Comparison of ENCODE assay signal across 11 mouse cellular contexts in the genomic region with DNA sequence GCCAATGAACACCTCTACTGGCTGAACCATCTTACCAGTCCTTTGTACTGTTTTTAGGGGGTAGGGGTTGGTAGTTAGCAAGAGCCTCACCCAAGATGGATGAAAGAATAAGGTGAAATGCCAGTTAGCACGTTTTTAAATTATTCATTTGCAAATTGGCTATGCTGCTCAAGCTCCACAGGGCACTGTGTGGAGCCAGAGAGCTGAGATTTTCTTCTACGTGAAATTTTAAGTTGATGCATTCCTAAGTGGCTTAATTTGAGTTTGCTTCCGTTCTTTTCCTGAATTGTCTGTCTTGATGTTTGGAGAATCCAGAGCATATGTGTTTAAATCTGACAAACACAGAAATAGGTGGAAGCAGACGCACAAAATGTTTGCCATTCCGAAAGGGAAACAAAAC. TPM values are rescaled to one million over a fixed set of nuclear protein-coding genes. Genes with fewer than 3 reads are reported as not detected.
A peak's percentile ranks its signal among the peaks of the same experiment; 100 is the strongest.
DNase-seq lines count a peak whose midpoint lies in the region; ATAC-seq and TF ChIP-seq lines count a peak whose summit lies in the region.
"Had no signal": no experiment of that assay in that cellular context is flagged by ENCODE, and none has a peak within 500 bp of the region (broad histone marks: within the 10 kb centered on the region; RNA-seq: fewer than 3 reads in every experiment).

No protein-coding gene starts in this region.

- intact Hi-C loops in gastrocnemius, adult 2 months (cut with DNase I), result loop anchor here (5.0 kb wide), 1 partner anchor 408 kb away; a partner anchor contains a TSS
- intact Hi-C loops in left cerebral cortex, postnatal 25 days (cut with DNase I), result loop anchor here (5.0 kb wide), 2 partner anchors 363 to 413 kb away; a partner anchor contains a TSS
- intact Hi-C loops in left cerebral cortex, postnatal 36 days (cut with DNase I), result loop anchor here (10.0 kb wide), 2 partner anchors 360 to 480 kb away; a partner anchor contains a TSS

- no peak for ATAC-seq in Patski
- no peak for ATAC-seq in limb, embryonic 12.5 days (ENCODE audit: insufficient number of reproducible peaks, insufficient read depth, low FRiP score, low TSS enrichment, low read depth)
- ATAC-seq in megakaryocyte, adult 5-6 weeks (ENCODE audit: poor library complexity, severe bottlenecking), result no peak

- H3K4me3 ChIP-seq in gastrocnemius, adult 2 months, result peak overlapping the region; percentile 58
- no peak overlapping the region for H3K4me3 ChIP-seq in limb, embryonic 12.5 days (replicated peaks)
- H3K4me3 ChIP-seq: myocyte had no signal

- peak; percentile 55 for TF ChIP-seq CTCF in gastrocnemius, adult 2 months (IDR thresholded peaks at IDR 0.05)
- TF ChIP-seq CTCF in Patski (IDR thresholded peaks at IDR 0.05), result peak; percentile 72

- WGBS in limb, embryonic 12.5 days, result 57% methylated on average over 5 of the region's 5 CpGs

- POLR2A ChIA-PET in Patski (lab: Charles Lee), result interaction anchor here (1.0 kb wide), 1 partner anchor 83 kb away, joined by 3 read pairs; no protein-coding TSS in a partner anchor

- no peak overlapping the region for H3K9ac ChIP-seq in limb, embryonic 12.5 days (replicated peaks)

- H3K4me2 ChIP-seq in limb, embryonic 12.5 days, result no peak overlapping the region

- H3K27me3 ChIP-seq in Patski, result no peaks in the 10 kb centered on the region
- no peaks in the 10 kb centered on the region for H3K27me3 ChIP-seq in limb, embryonic 12.5 days

- in situ Hi-C loops in Patski (cut with MboI; ENCODE audit: low pct_unique_long_range_greater_than_20kb), result loop anchor here (5.0 kb wide), 3 partner anchors 243 to 408 kb away; a partner anchor contains a TSS

- H3K27ac ChIP-seq in gastrocnemius, adult 2 months, result peak overlapping the region; percentile 82
- H3K27ac ChIP-seq in limb, embryonic 12.5 days, result peak overlapping the region; percentile 73; the same call in 1 of the 2 replicates

- peaks cover 16% of the 10 kb centered on the region for H3K4me1 ChIP-seq in limb, embryonic 12.5 days (replicated peaks)

- no peaks in the 10 kb centered on the region for H3K9me3 ChIP-seq in limb, embryonic 12.5 days

- CTCF ChIA-PET in Patski (lab: Charles Lee), result interaction anchor here (1.0 to 1.7 kb wide), 5 partner anchors 113 to 412 kb away, joined by 3 to 6 read pairs (median 3); no protein-coding TSS in a partner anchor

- DNase-seq in gastrocnemius, adult 2 months, result no peak
- no peak for DNase-seq in gastrocnemius, adult 8-10 months (ENCODE audit: low spot score in 2 of 2)
- peak; percentile 35 to 56 for DNase-seq in left cerebral cortex, postnatal 25 days (ENCODE audit: low spot score in 2 of 2)
- DNase-seq in left cerebral cortex, postnatal 36 days (ENCODE audit: low spot score in 2 of 2), result no peak
- DNase-seq in Patski (ENCODE audit: low read depth, low spot score), result no peak
- no peak for DNase-seq in spleen, adult 18-20 months
- DNase-seq: adrenal gland, postnatal 36 days; heart, postnatal 4 days had no signal

- no peaks in the 10 kb centered on the region for H3K36me3 ChIP-seq in limb, embryonic 12.5 days

RNA-seq across cellular contexts. Expression of a gene that starts 38.6 kb away (rescaled TPM):
- total RNA-seq in gastrocnemius, adult 2 months (2021), result 10 to 100 TPM; 87.2 to 92.8 TPM
- 100 to 1,000 TPM; 101 to 121 (median 108) TPM for total RNA-seq in gastrocnemius, adult 8-10 months (2022)
- total RNA-seq in left cerebral cortex, postnatal 25 days (2021), result 10 to 100 TPM; 69.3 to 76.2 TPM
- total RNA-seq in left cerebral cortex, postnatal 36 days (2021), result 10 to 100 TPM; 63.2 to 70.6 TPM
- 30.7 TPM for polyA plus RNA-seq in Patski (2021)
- polyA plus RNA-seq in limb, embryonic 12.5 days (2016; fragmentation: Nextera tagmentation; extraction: Ambion mirVana), result 51.0 and 51.5 TPM in 2 replicates
- 2.4 and 4.1 TPM in 2 replicates for total RNA-seq in megakaryocyte, adult 5-6 weeks (2015)
- 10.8 and 12.4 TPM in 2 replicates for total RNA-seq in megakaryocyte, adult 5-6 weeks (2017)

Comparison
In these comparisons a context has a peak if more than half of its experiments do, and no peak if none do; other contexts are left out.
1. DNase-seq: peak in left cerebral cortex, postnatal 25 days (2 of 2); none in gastrocnemius, adult 2 months (single experiment), gastrocnemius, adult 8-10 months (0 of 2), left cerebral cortex, postnatal 36 days (0 of 2), Patski (single experiment) and spleen, adult 18-20 months (0 of 2).
2. RNA of a gene that starts 38.6 kb away (total RNA-seq): 101 to 121 TPM in gastrocnemius, adult 8-10 months, 87.2 to 92.8 TPM in gastrocnemius, adult 2 months, 69.3 to 76.2 TPM in left cerebral cortex, postnatal 25 days and 63.2 to 70.6 TPM in left cerebral cortex, postnatal 36 days; 2.4 to 12.4 TPM in megakaryocyte, adult 5-6 weeks; every median in the first group is over 4 times any median in the second.